In the genomic region with DNA sequence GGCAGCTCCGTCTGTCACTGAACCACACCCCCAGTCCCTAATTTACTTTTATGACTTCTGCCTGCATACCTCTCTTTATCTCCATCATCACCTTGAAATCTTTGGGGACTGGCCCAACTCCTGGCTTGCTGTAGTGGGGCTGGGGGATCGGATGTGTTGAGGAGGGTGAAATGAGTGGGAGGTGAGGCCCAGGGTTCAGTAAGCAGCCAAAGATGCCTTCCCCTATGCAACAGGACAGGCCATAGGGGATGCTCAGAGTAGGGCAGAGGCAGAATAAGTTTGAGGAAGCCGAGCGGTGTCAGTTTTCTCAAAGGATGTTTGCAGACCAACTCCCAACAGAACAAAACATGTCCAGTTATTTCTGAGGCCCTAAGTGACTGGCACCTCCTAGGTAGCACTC, we compare ENCODE assay signal across 9 mouse cellular contexts. TPM values are rescaled to one million over a fixed set of nuclear protein-coding genes. Genes with fewer than 3 reads are reported as not detected.
A peak's percentile ranks its signal among the peaks of the same experiment; 100 is the strongest.
DNase-seq lines count a peak whose midpoint lies in the region; ATAC-seq and TF ChIP-seq lines count a peak whose summit lies in the region.
"Had no signal": no experiment of that assay in that cellular context is flagged by ENCODE, and none has a peak within 500 bp of the region (broad histone marks: within the 10 kb centered on the region; RNA-seq: fewer than 3 reads in every experiment).

No protein-coding gene starts in this region.

- H3K9ac ChIP-seq in heart, embryonic 12.5 days = peak overlapping the region; percentile 89; the same call in 1 of the 2 replicates
- H3K9ac ChIP-seq in forebrain, postnatal 0 days = no peak overlapping the region
- peak overlapping the region; percentile 88 for H3K9ac ChIP-seq in liver, embryonic 13.5 days

- peaks cover 55% of the 10 kb centered on the region for H3K4me1 ChIP-seq in heart, embryonic 12.5 days (replicated peaks)
- H3K4me1 ChIP-seq in E14TG2a.4 (replicated peaks; ENCODE audit: low read depth, low read length) = peaks cover 63% of the 10 kb centered on the region
- peaks cover 7% of the 10 kb centered on the region for H3K4me1 ChIP-seq in forebrain, postnatal 0 days (ENCODE audit: insufficient read depth)
- H3K4me1 ChIP-seq in liver, embryonic 13.5 days (replicated peaks) = peaks cover 91% of the 10 kb centered on the region

- no peaks in the 10 kb centered on the region for H3K27me3 ChIP-seq in heart, embryonic 12.5 days (replicated peaks)
- peaks cover 23% of the 10 kb centered on the region for H3K27me3 ChIP-seq in E14TG2a.4 (ENCODE audit: insufficient read depth, low read length)
- no peaks in the 10 kb centered on the region for H3K27me3 ChIP-seq in forebrain, postnatal 0 days (ENCODE audit: insufficient read depth, low read length)
- no peaks in the 10 kb centered on the region for H3K27me3 ChIP-seq in liver, embryonic 13.5 days

- H3K27ac ChIP-seq in heart, embryonic 12.5 days (ENCODE audit: poor library complexity, severe bottlenecking) = no peak overlapping the region
- no peak overlapping the region for H3K27ac ChIP-seq in forebrain, postnatal 0 days (ENCODE audit: low read depth, low read length)
- H3K27ac ChIP-seq in liver, embryonic 13.5 days = peak overlapping the region; percentile 96

- H3K9me3 ChIP-seq in heart, embryonic 12.5 days (replicated peaks) = no peaks in the 10 kb centered on the region
- H3K9me3 ChIP-seq in E14TG2a.4 (ENCODE audit: low read length) = peaks cover 12% of the 10 kb centered on the region
- no peaks in the 10 kb centered on the region for H3K9me3 ChIP-seq in forebrain, postnatal 0 days (ENCODE audit: low read length)
- no peaks in the 10 kb centered on the region for H3K9me3 ChIP-seq in liver, embryonic 13.5 days (replicated peaks)

- ATAC-seq in heart, embryonic 12.5 days (ENCODE audit: insufficient number of reproducible peaks, low FRiP score) = no peak
- no peak for ATAC-seq in forebrain, postnatal 0 days
- ATAC-seq in liver, embryonic 13.5 days (ENCODE audit: low read depth) = no peak

- intact Hi-C loops in heart, postnatal 36 days (cut with DNase I) = no loop called here

- DNase-seq in heart, postnatal 36 days = no peak
- no peak for DNase-seq in forebrain, postnatal 0 days
- DNase-seq in liver, embryonic 13.5 days = no peak
- DNase-seq in right cerebral cortex, postnatal 36 days (ENCODE audit: low spot score in 2 of 2) = no peak
- no peak for DNase-seq in layer of hippocampus, adult 18-20 months (ENCODE audit: low spot score in 2 of 2)
- no peak for DNase-seq in thymus, postnatal 36 days
- DNase-seq: layer of hippocampus, adult 9-11 months had no signal

- peak overlapping the region; percentile 79 for H3K4me3 ChIP-seq in heart, embryonic 12.5 days
- peak overlapping the region; percentile 90; the same call in 1 of the 2 replicates for H3K4me3 ChIP-seq in E14TG2a.4 (replicated peaks; ENCODE audit: low read length)
- no peak overlapping the region for H3K4me3 ChIP-seq in forebrain, postnatal 0 days (ENCODE audit: low read depth, low read length)
- H3K4me3 ChIP-seq in liver, embryonic 13.5 days (replicated peaks) = peak overlapping the region; percentile 72

- TF ChIP-seq CTCF in E14TG2a.4 (conservative IDR thresholded peaks at IDR 0.05; ENCODE audit: low read length) = no peak
- TF ChIP-seq CTCF in forebrain, postnatal 0 days (IDR thresholded peaks at IDR 0.05; ENCODE audit: low read depth) = no peak

- peaks cover 4% of the 10 kb centered on the region; the same call in 1 of the 2 replicates for H3K36me3 ChIP-seq in heart, embryonic 12.5 days
- peaks cover 7% of the 10 kb centered on the region for H3K36me3 ChIP-seq in E14TG2a.4 (ENCODE audit: insufficient read depth, low read length)
- H3K36me3 ChIP-seq in forebrain, postnatal 0 days (ENCODE audit: insufficient read depth) = no peaks in the 10 kb centered on the region
- peaks cover 47% of the 10 kb centered on the region for H3K36me3 ChIP-seq in liver, embryonic 13.5 days

- 63% methylated on average over 3 of the region's 4 CpGs for WGBS in heart, embryonic 12.5 days
- WGBS in forebrain, postnatal 0 days = 63% methylated on average over 3 of the region's 4 CpGs
- 41% methylated on average over 3 of the region's 4 CpGs for WGBS in liver, embryonic 13.5 days (ENCODE audit: insufficient replicate concordance)

- peak overlapping the region; percentile 95 for H3K4me2 ChIP-seq in heart, embryonic 12.5 days
- H3K4me2 ChIP-seq in forebrain, postnatal 0 days (ENCODE audit: low read depth) = peak overlapping the region; percentile 64
- peak overlapping the region; percentile 95 for H3K4me2 ChIP-seq in liver, embryonic 13.5 days

RNA-seq across cellular contexts. Expression of a gene that starts 3.8 kb away (rescaled TPM):
- 20.8 and 20.9 TPM in 2 replicates for polyA plus RNA-seq in heart, embryonic 12.5 days (2016; fragmentation: Nextera tagmentation; extraction: Ambion mirVana)
- 10 to 100 TPM; 26.8 to 39.1 TPM for total RNA-seq in heart, postnatal 36 days (2021)
- total RNA-seq in forebrain, postnatal 0 days (2014; rRNA removed) = 22.6 and 23.5 TPM in 2 replicates
- polyA plus RNA-seq in forebrain, postnatal 0 days (2015; fragmentation: Nextera tagmentation; extraction: Ambion mirVana) = 16.1 and 18.2 TPM in 2 replicates
- polyA plus RNA-seq in liver, embryonic 13.5 days (2015; fragmentation: Nextera tagmentation; extraction: Ambion mirVana) = 24.1 and 26.1 TPM in 2 replicates
- total RNA-seq in layer of hippocampus, adult 18-20 months (2021) = 10 to 100 TPM; 26.8 to 31.0 TPM
